Mouse (Mus musculus): ENCODE data around the gene Sec22b. TPM values are rescaled to one million over a fixed set of nuclear protein-coding genes. Genes with fewer than 3 reads are reported as not detected.
A peak's percentile ranks its signal among the peaks of the same experiment; 100 is the strongest.

The Sec22b gene
- total RNA-seq (2021) = 116 and 129 TPM in 2 replicates
- long read RNA-seq, transcript Sec22b-204 (5 exons, 1,355 nt) = minor isoform, 5 of 94 reads
- long read RNA-seq, transcript Sec22b-201 (5 exons, 2,810 nt) = major isoform, 83 of 94 reads
- long read RNA-seq, partial matches to known transcripts = 1 of 94 reads
- long read RNA-seq, other reads (novel, unspliced or antisense) = 4 of 94 reads

DNA sequence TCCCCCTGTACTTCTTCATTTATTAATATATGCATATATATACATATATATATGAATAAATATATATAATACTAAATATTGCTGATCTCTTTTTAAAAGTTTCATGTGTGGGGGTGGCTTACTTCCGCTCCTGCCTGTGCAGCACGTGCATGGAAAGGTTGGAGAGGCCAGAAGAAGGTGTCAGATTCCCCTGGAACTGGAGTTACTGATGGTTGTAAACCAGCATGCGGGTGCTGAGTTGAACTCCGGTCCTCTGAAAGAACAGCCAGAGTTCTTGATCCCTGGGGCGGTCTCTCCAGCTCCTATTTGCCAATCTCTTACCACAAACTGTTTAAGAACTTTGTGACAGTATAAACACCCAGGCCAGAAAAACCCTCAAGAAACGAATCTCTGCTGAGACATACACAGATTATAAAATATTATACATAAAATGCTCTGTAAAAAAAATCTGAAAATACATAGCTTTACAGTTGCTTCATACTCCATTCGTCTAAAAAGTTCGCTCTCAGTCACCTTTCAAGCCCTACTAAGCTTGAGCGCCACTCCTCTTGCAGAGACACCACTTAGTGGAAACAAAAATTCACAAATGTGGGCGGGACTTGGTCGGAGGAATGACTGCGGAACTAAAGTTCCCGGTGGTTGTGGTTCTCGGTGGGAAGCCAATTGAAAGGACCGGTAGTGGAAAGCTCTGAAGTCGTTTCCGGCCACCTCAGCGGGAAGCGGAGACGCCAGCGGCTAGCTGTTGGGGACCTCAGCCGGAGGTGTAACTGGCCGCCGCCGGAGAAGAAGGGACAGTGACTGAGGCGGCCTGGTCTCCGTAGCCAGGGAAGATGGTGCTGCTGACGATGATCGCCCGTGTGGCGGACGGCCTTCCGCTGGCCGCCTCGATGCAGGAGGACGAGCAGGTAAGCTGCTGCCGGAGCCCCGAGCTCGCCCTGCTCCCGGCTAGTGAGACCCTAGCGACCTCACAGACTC lies at the start of gene Sec22b:
Sec22b (plus strand) TSS at position 675 of the 975 bp plus-strand sequence.
- DNase-seq = peak; percentile 80

DNA sequence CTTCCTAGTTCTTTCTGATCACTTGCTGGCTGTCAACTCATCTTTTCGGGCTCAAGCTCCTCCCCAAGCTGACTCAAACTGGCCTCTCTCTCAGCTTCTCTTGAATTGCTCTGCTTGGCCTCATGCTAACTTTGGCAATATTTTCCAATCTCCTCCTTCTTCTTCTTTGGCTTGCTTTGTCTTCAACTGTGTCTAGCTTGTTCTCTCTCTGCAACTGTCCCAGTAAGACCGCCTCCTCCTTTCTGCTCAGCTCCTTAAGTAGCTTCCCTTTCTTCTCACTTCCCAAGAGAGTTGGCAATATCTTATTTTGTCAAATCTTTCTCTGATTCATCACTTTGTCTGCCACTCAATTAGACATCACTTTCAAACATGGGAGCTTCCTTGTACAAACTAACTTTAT lies 49.2 kb upstream of the Sec22b start:
- no peak for DNase-seq

DNA sequence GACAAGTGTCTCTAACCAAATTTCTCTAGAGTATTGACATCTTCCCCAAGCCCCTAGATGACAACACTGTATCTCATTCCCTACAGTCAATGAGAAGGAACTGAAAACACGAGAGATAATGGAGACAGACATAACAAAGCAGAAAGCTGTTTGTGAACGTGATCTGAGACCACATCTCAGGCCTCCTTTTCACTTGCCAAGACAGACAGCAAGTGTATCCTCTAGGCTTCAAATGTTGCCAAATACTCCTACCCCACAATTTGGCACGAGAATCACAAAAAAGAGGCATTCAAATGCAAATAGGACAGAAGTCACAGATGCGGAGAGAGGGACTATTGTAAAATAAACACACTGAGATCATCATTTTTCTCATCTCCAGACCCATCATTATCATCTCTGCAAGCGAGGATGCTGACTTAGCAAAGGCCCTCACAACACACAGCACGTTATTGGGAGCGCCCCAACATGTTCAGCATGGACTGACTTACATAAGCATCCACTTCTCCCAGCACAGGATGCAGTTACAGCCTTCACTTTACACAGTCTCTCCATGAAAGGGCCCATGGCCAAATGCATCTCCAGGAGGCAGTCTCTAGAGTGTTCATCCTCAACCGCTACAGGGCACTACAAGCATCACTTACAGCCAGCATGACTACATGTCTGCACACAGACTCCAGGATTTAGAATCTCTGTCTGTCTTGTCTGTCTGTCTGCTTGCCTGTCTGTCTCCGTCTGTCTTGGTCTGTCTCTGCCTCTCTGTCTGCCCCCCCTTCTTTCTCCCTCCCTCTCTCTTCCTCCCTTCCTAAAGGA lies 46.2 kb upstream of the Sec22b start:
- no peak for DNase-seq

DNA sequence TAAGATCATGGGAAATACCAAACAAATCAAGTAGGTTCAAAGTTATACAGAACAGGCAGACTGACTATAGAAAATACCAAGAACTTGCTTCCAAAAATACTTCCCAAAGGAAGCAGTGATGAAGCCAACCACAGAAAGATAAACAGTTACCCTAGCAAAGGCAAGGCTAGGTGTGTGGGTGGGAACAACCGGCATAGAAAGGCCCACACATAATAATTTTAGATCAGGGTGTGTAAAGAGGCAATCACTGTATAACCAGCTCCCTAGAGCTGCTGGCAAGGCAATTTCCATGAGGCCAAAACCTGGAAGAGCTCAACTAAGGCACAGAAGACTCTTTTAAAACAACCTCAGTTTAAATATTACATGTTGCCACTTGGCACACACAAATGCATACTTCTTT lies 41.6 kb upstream of the Sec22b start:
- DNase-seq = no peak

DNA sequence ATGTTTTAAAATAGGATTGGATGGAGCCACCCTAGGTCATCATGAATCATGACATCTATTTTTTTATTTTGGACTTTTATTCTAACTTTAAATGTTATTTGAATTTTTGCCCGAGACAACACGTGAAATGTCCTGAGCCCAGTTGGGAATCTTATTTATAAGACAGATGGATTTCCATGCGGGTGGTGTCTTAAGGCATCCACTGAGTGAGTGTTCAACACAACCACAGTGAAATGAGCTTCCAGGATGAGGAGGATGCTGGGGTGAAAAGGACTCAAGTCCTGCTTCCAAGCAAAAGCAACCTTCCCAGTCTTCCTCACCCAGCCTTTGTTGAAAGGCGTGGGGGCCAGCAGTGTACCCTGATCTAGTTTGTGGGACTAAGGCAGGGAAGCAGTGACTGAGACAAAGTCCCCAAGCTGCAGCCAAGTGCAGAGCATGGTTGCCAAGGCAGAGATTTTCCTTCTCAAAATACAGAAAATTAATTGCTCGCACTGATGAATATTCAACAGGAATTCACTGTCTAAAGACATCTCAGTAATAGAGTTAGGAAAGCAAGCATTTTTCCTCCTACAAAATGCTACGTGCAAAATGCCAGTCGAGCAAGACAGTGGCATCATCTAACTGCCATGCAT lies 40.1 kb upstream of the Sec22b start:
- DNase-seq = no peak

DNA sequence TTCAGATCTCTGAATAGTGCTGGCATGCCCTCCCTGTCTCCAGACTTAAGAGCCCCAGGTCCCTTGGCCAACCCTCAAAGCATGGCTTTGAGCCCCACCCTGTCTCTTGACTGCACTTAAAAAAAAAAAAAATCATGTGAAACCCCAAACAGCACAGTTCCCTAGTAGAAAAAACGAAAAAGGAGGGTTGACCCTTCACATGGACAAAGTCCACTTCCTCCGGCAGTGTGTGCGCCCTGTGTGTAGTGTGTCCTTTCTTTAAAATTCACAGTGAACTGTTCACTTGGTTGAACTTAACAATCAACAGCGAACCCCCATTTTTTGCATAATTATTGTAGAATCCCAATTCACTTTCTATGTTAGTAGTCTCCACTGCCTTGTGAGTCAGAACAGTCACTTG lies 34.3 kb upstream of the Sec22b start:
- DNase-seq = no peak

DNA sequence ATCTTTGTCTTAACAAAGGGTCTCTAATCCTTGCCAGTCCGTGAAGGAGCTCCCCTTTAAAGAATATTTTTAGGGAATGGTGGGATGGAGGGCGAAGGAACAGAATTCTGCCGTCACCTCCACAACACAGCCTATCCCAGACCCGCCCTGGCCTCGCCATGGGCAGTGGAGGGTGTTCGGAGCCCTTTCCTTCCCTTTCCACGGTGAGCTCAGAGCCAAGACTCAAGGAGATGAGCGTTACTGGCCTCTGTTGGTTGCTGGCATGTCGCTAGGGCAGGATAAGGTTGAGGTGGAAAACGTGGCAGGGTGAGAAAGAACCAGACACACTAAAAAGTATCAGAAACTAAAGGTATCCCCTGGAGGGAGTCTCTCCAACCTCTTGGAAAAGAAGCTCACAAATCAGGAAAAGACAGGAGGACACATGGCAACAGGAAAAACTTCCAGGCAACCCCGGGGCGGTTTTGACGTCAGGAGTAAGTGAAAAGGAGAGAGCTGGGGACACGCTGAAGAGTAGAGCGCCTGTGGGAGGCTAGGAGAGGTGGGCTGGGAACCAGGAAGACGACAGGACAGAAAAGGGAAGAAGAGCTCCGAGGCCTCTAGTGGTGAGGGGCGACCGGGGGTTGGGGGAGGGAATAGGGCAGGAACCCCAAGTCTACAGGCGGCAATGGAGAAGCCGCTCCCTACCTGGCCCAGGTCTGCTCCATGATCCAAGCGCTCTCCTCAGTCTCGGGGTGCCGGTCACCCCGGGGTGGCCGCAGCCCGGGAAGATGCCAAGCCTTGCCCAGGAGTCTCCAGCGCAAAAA lies 33.6 kb upstream of the Sec22b start:
- DNase-seq = no peak

DNA sequence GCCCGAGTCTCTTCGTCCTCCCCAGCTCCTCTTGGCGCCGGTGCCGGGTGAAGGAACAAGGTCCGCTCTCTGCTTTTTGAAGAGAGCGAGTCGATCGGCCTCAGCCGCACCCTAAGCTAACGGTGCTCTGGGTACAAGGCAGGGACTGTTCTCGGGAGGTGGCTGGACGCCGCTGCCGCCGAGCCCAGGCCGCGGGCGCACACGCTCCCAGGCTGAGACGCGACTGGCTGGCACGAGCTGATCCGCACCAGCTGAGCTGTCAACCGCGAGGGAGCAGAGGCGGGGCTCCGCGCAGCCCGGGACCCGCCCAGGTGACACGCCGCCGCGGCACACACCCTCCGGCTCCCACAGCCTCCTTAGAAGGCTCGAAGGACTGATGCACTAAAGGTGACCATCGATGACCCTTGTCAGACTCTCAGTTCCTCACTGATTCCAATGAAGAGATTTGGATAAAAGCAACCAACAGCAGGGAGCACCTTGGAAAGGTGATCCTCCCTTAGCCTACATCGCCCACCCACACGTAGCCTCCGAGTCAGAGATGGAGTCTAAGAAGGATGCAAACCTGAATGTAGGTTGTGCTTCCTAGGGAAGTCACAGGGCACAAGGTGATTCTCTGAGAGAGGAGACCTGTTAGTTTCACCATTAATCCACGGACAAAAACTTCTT lies 32.8 kb upstream of the Sec22b start:
- peak; percentile 77 for DNase-seq

DNA sequence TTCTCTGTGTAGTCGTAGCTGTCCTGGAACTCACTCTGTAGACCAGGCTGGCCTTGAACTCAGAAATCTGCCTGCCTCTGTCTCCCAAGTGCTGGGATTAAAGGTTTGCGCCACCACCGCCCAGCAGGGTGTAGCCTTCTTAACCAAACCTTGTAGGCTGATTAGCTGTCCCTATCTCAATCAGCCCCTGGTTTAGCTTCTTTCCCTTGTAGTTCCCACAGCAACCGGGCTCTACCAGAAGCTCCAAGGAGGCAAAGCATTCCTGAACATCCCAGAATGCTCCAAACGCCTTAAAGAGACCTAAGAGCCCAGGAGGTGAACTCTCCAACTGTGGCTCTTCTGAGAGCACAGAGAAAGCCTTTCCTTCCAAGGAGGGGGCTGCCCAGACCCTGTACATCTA lies 32.3 kb upstream of the Sec22b start:
- no peak for DNase-seq

DNA sequence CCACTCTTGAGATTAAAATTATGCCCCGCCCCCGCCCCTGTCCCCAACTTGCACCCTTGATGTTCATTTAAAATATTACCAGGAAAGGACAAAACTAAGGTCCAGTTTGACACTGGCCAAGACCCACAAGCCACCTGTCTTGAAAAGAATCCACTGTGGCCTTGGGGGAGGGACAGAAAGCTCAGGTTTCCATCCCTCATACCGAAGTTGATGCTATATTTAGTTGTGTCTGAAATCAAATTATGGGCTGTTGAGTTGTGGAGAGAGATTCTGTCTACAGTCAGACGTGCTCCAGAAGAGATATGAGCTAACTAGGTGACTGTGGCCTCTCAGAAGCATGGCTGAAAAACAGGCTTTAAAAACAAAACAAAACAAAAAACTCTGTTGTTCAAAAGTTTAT lies 31.3 kb upstream of the Sec22b start:
- no peak for DNase-seq

DNA sequence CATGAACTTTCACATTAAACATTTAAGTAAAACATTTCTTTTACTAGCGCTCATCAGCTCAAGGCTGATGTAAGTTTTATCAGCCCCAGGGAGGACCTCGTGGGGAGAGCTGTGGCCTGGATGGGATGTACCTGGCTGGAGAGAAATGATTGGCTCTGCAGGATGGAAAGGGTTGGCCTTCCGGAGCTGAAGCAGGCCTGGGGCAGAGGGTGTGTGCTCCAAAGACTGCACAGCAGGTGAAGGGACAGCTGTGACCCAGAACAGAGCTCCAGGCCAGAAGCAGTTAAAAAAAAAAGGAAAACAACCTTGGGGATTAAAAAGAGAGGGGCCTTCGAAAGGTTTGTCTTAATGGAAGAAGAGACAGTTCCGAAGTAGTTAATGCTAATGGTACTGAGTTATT lies 26.2 kb upstream of the Sec22b start:
- DNase-seq = no peak

DNA sequence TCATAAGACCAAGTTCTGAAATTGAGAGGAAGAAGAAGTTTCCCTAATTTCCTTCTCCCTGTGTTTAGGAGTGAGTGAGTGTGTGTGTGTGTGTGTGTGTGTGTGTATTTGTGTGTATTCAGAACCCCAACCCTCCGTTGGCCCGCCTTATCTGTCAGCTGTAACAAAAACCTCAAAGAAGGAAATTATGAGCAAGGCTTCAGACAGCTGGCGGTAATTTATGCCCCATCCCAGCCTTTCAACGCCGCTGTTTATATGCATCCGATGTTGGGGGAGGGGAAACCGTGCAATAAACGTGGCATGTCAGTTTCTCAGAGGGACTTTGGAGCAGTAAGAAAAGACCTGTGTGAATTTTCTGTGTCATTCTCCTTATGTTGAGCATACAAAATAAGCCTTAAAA lies 24.7 kb upstream of the Sec22b start:
- no peak for DNase-seq

DNA sequence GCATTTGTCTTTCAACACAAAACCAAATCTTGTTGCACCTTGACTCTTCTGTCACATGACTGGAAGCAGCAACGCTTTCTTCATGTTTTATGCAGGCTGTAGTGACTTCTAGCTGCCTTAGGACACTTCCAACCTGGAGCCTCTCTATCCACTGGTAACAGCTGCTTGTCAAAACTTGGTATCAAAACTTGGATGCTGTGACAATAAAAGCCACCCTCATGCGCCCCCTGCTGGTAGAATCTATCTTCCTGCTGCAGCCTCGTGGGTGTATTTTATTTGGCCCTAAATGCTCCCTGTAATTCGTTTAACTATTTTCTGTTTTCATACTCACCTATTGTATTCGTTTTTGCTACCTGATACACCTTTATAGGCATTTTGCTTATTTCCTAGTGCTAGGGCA lies 21.8 kb upstream of the Sec22b start:
- peak; percentile 80 for DNase-seq

DNA sequence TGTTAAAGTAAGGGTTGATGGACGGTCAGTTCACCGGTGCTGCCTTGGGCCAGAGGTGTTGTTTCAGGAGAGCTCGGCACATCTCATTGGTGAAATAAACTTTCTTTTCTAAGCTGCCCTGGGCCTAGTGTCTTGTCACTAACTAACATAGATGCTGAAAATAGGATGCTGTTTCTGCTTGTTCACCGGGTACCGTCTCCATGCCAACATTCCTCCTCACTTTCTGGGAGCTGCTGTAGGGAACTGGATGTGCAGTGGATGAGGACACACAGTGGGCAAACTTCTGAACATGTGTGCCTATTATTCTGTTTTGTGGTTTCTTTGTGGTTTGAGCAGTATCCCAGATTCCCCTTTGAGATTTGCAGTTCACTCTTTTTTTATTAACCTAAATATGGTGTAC lies 19.4 kb upstream of the Sec22b start:
- DNase-seq = no peak

DNA sequence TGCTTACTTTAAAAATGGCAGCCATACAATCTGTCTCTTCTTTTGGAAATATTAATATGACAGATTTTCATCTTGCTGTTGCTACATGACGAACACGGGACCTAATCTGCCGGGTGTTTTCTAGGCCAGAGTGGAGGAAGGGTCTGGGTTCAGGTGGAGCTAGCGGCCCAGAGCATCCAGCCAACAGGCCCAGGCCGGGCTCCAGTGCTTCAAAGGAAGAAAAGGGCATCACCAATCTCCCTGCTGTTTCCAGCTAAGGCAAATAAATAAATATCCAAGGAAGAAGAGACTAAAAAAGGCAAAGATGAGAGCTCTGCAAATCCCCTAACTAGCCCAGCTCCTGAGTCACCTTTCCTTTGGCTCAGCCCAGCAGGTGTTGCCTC lies 13.2 kb upstream of the Sec22b start:
- DNase-seq = no peak

DNA sequence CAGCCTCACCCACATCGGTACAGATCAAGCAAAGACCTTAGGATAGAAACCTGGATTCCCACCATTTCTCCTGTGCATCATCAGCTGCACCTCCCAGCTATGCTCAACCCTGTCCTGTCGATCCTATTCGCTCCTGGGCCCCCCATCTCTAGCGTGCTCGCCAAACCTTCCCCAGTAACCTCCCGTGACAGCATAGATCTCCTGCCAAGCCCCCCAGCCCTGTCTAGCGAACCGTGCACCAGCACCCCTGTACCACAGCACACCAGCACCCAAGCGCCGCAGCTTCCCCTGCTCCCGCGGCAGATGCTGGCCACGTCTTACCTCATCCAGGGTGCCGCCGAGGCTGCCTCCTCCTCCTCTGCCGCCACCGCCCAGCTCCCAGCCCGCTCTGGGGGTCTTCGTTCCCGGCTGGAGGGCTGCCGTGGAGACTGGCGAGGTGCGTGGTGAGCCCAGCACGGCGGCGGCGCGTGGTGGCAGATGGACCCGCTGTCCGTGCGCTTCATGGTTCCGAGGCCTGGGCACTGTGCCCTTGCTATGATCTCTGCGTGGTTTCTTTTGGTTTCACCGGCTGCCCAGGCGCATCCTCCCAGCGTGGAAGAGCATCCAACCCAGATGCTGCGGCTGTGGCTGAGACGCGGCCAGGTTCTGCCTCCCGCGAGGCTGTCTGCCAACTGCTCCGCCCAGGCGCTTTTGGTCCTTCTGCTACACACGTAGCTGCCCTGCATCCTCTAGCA lies 12.7 kb upstream of the Sec22b start, which contains the start of gene Pde4dip:
Pde4dip (minus strand) TSS at position 540 of the 734 bp plus-strand sequence.
- peak; percentile 21 for DNase-seq

DNA sequence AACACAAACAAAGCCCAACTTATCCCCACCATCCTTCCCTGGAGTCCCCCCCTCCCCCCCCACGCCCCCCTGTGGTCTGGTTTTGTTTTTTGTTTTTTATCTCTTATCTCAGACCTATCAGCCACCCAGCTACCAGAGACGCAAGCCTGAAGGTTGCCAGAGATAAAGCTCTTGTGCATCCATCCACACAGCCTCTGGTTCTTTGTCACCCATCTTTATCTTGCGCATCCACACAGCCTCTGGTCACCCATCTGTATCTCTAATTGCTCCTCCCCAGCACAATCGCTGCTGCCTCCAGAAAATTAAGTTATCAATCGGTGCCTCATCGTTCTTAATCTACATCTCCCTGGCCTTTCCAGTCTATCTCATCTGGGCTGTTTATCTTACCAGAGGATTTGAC lies 10.8 kb upstream of the Sec22b start:
- no peak for DNase-seq

DNA sequence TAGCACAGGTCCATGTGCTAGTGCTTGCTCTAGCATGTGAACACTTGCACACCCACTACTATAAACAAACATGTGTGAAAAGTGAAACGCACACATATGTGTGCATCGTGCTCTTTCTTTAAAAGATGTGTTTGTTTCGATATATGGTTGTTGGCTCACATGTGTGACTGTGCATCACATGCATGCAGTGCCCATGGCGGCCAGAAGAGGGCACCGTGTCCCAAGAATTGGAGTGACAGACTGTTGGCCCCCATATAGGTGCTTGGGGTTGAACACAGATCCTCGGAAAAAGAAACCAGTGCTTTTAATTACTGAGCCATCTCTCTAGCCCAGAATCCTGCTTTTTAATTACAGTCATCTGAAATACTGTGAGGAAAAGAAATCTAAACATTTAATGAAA lies 6.3 kb upstream of the Sec22b start:
- DNase-seq = peak; percentile 44

DNA sequence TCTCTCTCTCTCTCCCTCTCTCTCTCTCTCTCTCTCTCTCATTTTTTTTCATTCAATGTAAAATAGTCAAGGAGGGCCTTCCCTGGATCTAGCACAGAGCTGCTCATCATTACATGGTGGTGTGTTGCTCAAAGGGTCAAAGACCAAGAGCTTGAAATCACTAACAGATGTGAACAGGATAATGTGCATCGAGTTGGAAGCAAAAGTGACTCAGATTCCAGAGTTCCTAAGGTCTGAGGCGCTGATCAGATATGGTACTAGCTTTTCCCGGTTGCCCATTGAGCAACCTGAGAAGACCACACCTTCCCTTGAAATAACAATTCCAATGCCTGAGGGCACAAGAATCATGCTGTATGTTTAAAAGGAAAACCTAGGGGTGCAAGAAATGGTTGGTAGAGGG lies 2.6 kb upstream of the Sec22b start:
- DNase-seq = no peak

DNA sequence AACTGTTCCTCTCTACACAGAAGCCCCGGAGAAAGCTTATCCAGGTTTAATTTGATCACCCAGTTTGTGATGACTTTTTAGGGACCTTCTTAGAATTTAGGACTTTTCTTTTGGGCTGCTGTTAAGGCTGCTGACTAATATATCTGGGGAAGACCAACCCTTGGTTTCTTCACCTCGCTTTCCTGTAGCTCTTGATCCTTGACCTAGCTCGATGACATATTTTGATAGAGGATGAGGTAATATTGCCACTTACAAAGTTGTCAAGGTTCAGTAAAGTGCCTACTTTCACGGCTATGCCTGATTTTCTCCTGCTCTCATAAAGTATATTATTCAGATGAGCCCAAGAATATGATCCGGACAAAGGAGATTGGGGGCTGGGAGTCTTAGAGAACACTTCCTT lies 596 bp downstream of the Sec22b start:
- no peak for DNase-seq
